Mouse (Mus musculus) limb, embryonic 11.5 days (tissue): Measurements from ENCODE around the gene M1ap. TPM values are rescaled to one million over a fixed set of nuclear protein-coding genes. Genes with fewer than 3 reads are reported as not detected.

ENCODE experiments used
- ATAC-seq: fragments of 200-750 bp; cut with Nextera tagmentation; 2 replicates; pipeline ENCODE4 v1.8.0; 2017; ENCODE audit warnings: low read depth; ENCODE audit not compliant: insufficient number of reproducible peaks, low FRiP score, low TSS enrichment
- DNase-seq: peaks from one replicate; pipeline ENCODE4 v3.0.0-alpha.2; 2015; ENCODE audit warnings: low spot score
- H3K27ac ChIP-seq: fragments of 300-500 bp; sonication (generic); replicated peaks from 2 replicates; pipeline ENCODE4 v1.5.1; 2014; ENCODE audit warnings: low read depth, mild to moderate bottlenecking, low read length
- H3K27me3 ChIP-seq: fragments of 300-500 bp; sonication (generic); 2 replicates; pipeline ENCODE4 v1.6.1; 2014; ENCODE audit warnings: mild to moderate bottlenecking, low read length, mixed read lengths; ENCODE audit not compliant: control insufficient read depth, insufficient read depth
- H3K36me3 ChIP-seq: fragments of 300-500 bp; sonication (generic); 2 replicates; pipeline ENCODE4 v1.6.1; 2014; ENCODE audit warnings: mild to moderate bottlenecking, low read length, moderate library complexity, mixed read lengths; ENCODE audit not compliant: control insufficient read depth, insufficient read depth
- H3K4me1 ChIP-seq: fragments of 300-500 bp; sonication (generic); 2 replicates; pipeline ENCODE4 v1.6.1; 2014; ENCODE audit warnings: low read length, mixed read lengths; ENCODE audit not compliant: control insufficient read depth, insufficient read depth
- H3K4me2 ChIP-seq: fragments of 300-500 bp; sonication (generic); 2 replicates; pipeline ENCODE4 v1.6.1; 2014; ENCODE audit warnings: low read depth, mild to moderate bottlenecking, moderate library complexity; ENCODE audit not compliant: severe bottlenecking
- H3K4me3 ChIP-seq: fragments of 300-500 bp; sonication (generic); 2 replicates; pipeline ENCODE4 v1.5.1; 2014; ENCODE audit warnings: low read depth, low read length
- H3K9ac ChIP-seq: fragments of 300-500 bp; sonication (generic); 2 replicates; pipeline ENCODE4 v1.6.1; 2014; ENCODE audit warnings: mild to moderate bottlenecking, low read length
- H3K9me3 ChIP-seq: fragments of 300-500 bp; sonication (generic); 2 replicates; pipeline ENCODE4 v1.6.1; 2016; ENCODE audit warnings: low read length; ENCODE audit not compliant: control insufficient read depth
- WGBS: fragments of 180-500 bp; shearing (Covaris S2); extraction: QIAGEN DNeasy Blood & Tissue Kit; methylation state at CpG from one replicate; pipeline ENCODE4 v1.1.7; 2014; 5-methylcytosine and 5-hydroxymethylcytosine counted together
- polyA plus RNA-seq: library from polyadenylated mRNA; unstranded; fragments of >200 nt; fragmentation: Nextera tagmentation; extraction: Ambion mirVana; gene quantifications from 2 replicates; pipeline ENCODE4 v1.2.1, GENCODE M21; 2014

Gene M1ap
- polyA plus RNA-seq, 1 experiment from 2014 or later = 0.12 TPM

DNA sequence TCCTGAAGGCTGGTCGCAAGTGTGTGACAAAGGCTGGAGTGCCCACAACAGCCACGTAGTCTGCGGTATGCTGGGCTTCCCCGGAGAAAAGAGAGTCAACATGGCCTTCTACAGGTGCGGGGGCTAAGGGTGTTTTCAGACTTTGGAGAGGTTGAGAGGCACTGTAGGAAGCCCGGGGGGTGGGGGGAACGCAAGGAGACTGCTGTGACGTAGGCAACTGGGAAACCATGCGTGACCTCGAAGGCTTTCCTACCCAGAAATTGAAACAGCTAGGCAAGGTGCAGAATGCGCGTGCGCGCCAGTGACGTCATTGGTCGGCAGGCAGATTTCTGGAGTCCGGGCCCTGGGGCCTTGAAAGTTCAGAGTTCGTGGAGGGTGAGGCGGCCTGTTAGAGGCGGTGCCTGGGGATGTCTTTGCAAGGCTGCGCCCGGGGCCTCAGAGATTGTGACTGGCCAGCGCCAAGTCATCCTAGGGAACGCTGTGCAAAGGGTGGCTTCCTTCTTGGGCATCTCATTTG lies 91.9 kb downstream of the M1ap start:
- Histone ChIP-seq H3K9me3 (no peaks in the 10 kb centered on the region), H3K4me1 (peaks cover 6% of the 10 kb centered on the region; the same call in 1 of the 2 replicates), H3K4me2 (peak overlapping the region; percentile 42), H3K4me3 (peak overlapping the region; percentile 10; the same call in 1 of the 2 replicates), H3K9ac (peak overlapping the region; percentile 43; the same call in 1 of the 2 replicates), H3K36me3 (no peaks in the 10 kb centered on the region), H3K27me3 (no peaks in the 10 kb centered on the region), H3K27ac (no peak overlapping the region)
- ATAC-seq = peak; percentile 28; the same call in 1 of the 2 replicates
- WGBS = 7% methylated on average over 24 of the region's 24 CpGs
- peak; percentile 92 for DNase-seq

DNA sequence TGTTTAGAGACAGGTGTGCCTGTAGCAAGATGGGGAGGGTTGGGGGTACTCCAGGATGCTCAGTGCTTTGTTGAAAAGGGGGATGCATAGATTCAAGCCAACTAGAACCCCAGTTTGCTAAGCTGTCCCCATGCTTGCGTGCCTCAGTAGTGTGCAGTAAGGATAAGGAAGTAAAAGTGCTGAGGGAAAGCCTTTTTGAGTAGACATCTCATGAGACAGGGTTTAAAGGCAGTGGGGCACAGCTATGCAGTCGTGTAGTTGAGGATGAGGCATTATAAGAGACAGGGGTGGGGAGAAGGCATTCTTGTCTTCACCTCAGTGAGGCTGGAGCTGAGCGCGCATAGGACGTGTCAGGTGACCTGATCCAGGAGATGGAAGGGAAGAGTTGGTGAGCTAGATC lies 93.9 kb downstream of the M1ap start:
- no peak for DNase-seq
- Histone ChIP-seq H3K36me3 (no peaks in the 10 kb centered on the region), H3K27me3 (no peaks in the 10 kb centered on the region), H3K4me1 (peaks cover 6% of the 10 kb centered on the region; the same call in 1 of the 2 replicates), H3K9ac (no peak overlapping the region), H3K4me3 (no peak overlapping the region), H3K4me2 (no peak overlapping the region), H3K27ac (no peak overlapping the region), H3K9me3 (no peaks in the 10 kb centered on the region)
- WGBS = 77% methylated on average over 5 of the region's 5 CpGs
- ATAC-seq = no peak

DNA sequence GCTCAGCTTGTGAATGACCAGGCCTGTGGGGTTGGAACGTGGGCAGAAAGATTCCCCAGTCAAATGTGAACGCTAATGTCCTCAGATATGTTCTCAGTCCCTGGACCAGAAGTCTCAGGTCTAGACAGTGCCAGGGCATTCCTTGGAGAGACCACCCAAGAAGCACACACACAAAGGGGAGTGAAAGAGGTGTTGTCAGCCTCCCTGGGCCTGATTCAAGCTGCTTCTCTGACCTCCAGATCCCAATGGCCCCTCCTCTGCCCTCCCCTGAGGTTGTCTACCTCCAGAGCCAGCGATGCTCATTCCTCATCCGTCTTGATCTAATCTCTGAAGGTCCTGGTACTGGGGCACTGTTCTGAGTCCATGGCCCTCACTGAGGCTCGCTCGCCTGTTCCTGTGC lies 96.9 kb downstream of the M1ap start:
- no peak overlapping the region for H3K27ac ChIP-seq
- 72% methylated on average over 6 of the region's 6 CpGs for WGBS
- no peak for ATAC-seq

DNA sequence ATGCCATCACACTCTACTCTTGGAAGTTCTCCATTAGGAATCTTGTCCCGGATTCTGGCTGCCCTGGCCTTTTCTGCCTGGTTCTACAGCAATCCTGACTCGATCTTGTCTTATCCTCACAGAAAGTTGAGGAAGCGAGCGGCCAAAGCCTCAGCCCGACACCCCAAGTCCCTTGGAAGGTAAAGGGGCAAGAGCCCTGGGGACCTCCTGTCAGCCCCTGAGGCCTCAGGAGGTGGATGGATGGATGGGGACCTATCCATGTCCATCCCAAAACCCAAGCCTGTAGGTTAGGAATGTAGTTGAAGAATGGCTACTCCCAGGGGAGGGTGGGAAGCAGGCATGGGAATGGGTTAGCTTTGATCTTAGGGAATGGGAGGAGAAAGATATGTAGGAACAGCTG lies 97.3 kb downstream of the M1ap start:
- no peaks in the 10 kb centered on the region for H3K9me3 ChIP-seq
- H3K4me3 ChIP-seq = no peak overlapping the region
- no peak overlapping the region for H3K4me2 ChIP-seq
- H3K9ac ChIP-seq = no peak overlapping the region
- H3K27me3 ChIP-seq = no peaks in the 10 kb centered on the region
- no peaks in the 10 kb centered on the region for H3K4me1 ChIP-seq
- WGBS = 80% methylated on average over 5 of the region's 5 CpGs
- H3K27ac ChIP-seq = no peak overlapping the region
- DNase-seq = no peak
- no peak for ATAC-seq
- H3K36me3 ChIP-seq = no peaks in the 10 kb centered on the region

More for the DNA sequence above, 96.9 kb downstream of the M1ap start:
- Histone ChIP-seq H3K9ac (no peak overlapping the region), H3K36me3 (no peaks in the 10 kb centered on the region), H3K9me3 (no peaks in the 10 kb centered on the region), H3K4me3 (no peak overlapping the region), H3K4me2 (no peak overlapping the region), H3K27me3 (no peaks in the 10 kb centered on the region), H3K4me1 (peaks cover 2% of the 10 kb centered on the region; the same call in 1 of the 2 replicates)
- no peak for DNase-seq

DNA sequence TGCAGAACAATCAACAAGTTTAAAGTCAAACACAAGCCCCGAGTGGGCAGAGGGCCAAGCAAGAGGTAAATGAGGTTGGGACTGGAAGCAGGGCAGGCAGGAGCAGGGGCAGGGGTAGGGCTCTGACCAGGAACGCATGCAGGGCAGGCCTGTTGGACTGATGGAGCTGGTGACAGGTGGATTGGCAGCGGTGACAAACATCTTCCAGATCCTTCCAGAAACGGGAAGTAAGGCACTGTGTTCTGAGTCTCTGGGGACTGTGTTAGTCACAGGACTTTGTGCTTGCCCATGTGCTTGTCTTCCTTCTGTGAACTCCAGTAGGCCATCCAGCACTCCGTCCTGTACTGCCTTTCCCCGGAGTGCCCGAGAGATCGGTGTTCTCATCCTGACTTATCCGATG lies 98.0 kb downstream of the M1ap start:
- Histone ChIP-seq H3K4me2 (no peak overlapping the region), H3K27ac (no peak overlapping the region), H3K9ac (no peak overlapping the region), H3K4me3 (no peak overlapping the region), H3K4me1 (no peaks in the 10 kb centered on the region), H3K27me3 (no peaks in the 10 kb centered on the region), H3K9me3 (no peaks in the 10 kb centered on the region), H3K36me3 (no peaks in the 10 kb centered on the region)
- WGBS = 77% methylated on average over 9 of the region's 9 CpGs
- ATAC-seq = no peak
- DNase-seq = no peak

DNA sequence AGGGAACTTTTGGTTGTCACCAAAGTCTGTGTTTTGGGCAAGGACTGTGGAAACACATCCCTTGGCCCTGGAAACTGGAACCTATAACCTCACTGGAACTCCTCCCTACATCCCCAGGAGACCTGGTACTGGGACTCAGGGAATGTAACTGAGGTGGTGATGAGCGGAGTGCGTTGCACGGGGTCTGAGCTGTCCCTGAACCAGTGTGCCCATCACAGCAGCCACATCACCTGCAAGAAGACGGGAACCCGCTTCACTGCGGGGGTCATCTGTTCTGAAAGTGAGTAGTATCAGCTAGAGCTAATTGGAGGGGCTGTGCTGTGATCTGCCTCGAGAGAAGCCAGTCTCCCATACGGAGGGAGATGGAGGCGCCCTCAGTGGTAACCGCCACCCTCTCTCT lies 102.7 kb downstream of the M1ap start:
- H3K9me3 ChIP-seq = no peaks in the 10 kb centered on the region
- no peaks in the 10 kb centered on the region for H3K27me3 ChIP-seq
- no peak overlapping the region for H3K4me2 ChIP-seq
- H3K4me3 ChIP-seq = no peak overlapping the region
- 64% methylated on average over 10 of the region's 10 CpGs for WGBS
- 0 out of 2 replicates have a peak, but pooled peaks cover 7% of the 10 kb centered on the region for H3K4me1 ChIP-seq
- DNase-seq (no peak), ATAC-seq (no peak)
- no peak overlapping the region for H3K27ac ChIP-seq
- peaks cover 5% of the 10 kb centered on the region; the same call in 1 of the 2 replicates for H3K36me3 ChIP-seq
- no peak overlapping the region for H3K9ac ChIP-seq

DNA sequence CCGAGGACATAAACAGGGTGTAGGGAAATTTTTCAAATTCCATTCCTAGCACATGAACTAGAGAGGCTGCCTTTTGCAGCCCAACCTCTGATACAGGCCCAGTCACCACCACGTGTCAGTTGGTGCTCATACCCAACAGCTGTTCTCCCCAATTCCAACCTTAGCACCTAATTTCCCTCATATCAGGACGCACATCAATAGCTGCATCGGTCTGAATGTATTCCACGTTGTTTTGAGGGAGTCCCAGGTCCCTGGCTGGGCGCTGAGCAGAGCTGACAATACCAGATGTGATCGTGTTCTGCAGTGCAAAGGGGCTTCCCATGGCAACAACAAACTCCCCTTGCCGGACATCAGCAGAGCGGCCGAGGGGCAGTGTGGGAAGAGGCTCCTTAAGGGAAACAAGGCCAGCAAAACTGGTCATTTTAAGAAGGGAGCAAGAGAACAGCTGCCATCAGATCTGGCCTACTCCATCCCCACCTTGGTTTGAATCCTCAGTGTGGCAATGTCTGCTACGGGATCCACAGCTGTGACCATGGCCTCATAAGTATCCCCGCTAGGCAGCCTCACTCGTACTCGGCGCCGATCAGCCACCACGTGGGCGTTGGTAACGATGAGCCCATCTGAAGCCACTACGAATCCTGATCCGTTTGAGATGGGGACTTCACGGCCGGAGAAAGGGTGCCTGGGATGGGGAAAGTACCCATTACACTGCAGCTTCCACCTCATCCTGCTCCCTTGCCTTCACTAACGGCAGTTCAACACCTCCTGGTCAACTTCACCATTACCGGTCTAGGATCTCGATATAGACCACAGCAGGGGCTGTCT lies 106.6 kb downstream of the M1ap start:
- H3K9ac ChIP-seq = peak overlapping the region; percentile 94
- no peaks in the 10 kb centered on the region for H3K9me3 ChIP-seq
- no peak overlapping the region for H3K27ac ChIP-seq
- peaks cover 14% of the 10 kb centered on the region for H3K4me1 ChIP-seq
- peaks cover 10% of the 10 kb centered on the region; the same call in 1 of the 2 replicates for H3K36me3 ChIP-seq
- peak overlapping the region; percentile 92 for H3K4me2 ChIP-seq
- 2% methylated on average over 26 of the region's 26 CpGs for WGBS
- ATAC-seq (0 out of 2 replicates have a peak, but pooled peaks have one; percentile 5), DNase-seq (peak; percentile 60)
- H3K27me3 ChIP-seq = no peaks in the 10 kb centered on the region
- H3K4me3 ChIP-seq = peak overlapping the region; percentile 99

DNA sequence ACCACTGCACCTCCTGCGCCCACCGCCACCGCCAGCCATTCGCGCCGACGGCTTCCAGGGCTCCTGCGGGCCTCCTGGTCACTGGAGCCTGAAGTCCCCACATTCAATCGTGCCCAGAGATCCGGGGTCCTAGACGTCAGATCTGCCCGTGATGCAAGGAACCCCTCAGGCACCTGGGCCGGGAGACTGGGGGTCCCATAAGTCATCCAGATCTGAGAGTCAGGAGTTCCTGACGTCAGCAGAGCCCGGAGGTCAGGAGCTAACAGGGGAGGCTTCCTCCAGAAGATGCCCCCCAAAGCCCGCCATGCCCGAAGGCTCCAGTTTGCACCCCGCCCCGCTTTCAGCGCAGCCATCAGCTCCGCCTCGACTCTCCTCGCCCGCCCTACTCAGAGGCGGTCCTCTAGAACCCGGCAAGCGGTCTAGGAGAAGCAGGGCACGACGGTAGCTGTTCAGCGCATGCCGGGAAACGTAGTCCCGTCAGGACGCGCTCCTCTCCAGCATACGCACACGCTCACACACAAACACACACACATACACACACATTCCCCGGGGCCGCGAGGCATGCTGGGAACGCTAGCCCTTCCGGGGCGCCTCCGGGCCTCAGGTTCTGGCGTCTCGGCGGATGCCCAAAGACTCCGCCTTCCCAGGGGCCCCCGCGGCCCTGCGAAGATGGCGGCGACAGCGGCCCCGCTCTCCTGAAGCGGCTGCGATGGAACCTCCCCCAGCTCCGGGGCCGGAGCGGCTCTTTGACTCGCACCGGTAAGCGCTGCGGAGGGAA lies 107.6 kb downstream of the M1ap start, which contains the start of gene Aup1:
Gene Aup1 (plus strand): TSS at position 448 of the 778 bp plus-strand sequence.
- WGBS = under 1% methylated on average over 64 of the region's 64 CpGs
- peak within 1 kb of the TSS; percentile 92 for H3K4me2 ChIP-seq
- peak within 1 kb of the TSS; percentile 99 for H3K4me3 ChIP-seq
- DNase-seq = peak; percentile 97
- peaks cover 14% of the 10 kb centered on the region for H3K4me1 ChIP-seq
- H3K9me3 ChIP-seq = no peaks in the 10 kb centered on the region
- peak within 1 kb of the TSS; percentile 81 for H3K27ac ChIP-seq
- ATAC-seq = peak; percentile 90
- H3K9ac ChIP-seq = peak within 1 kb of the TSS; percentile 94
- H3K27me3 ChIP-seq = no peaks in the 10 kb centered on the region
- peaks cover 10% of the 10 kb centered on the region; the same call in 1 of the 2 replicates for H3K36me3 ChIP-seq
